Mouse (Mus musculus) layer of hippocampus, adult 9-10 months (tissue): ENCODE results near the gene Mreg.

Experiments used
- DNase-seq: peaks from one replicate; pipeline ENCODE4 v3.0.0; 2022; ENCODE audit warnings: low spot score

Gene Mreg

DNA sequence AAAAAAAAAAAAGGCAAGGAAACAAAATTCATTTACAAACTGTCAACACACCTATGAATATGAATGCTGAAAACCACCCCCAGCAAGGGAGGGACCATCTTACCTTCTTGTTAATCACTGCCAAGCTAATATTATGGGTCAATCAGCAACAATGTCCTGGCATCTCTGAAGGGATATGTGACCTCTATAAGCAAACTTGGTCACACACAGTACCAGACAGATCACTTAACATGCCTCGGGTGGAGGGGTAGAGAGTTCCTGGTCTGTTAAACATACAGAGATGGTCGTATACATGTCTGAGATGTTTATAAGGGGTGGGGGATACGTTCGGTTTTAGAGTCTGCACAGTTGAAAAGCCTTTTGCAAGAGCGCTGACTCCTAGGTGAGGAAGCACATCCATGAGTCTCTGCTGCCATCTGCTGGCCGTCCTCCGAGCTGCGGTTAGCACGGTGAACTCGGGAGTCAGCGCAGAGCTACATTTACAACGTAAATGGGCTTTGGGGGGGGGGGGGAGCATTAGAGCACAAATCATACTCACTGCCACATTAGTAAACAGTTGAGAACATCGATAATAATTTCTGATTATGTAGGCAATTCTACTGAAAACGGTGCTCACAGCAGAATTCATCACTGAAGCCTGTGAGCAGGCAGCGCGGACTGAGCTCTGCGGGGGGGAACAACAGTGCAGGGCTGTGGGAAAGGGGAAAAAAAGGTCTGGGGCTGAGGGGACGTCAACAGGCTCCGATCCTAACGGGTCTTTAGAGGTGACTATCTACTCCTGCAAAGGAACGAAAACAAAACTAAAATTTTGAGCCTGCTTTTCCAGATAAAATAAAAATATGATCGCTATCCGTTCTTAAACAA is 88.4 kb downstream of the Mreg start:
- peak; percentile 83 for DNase-seq

DNA sequence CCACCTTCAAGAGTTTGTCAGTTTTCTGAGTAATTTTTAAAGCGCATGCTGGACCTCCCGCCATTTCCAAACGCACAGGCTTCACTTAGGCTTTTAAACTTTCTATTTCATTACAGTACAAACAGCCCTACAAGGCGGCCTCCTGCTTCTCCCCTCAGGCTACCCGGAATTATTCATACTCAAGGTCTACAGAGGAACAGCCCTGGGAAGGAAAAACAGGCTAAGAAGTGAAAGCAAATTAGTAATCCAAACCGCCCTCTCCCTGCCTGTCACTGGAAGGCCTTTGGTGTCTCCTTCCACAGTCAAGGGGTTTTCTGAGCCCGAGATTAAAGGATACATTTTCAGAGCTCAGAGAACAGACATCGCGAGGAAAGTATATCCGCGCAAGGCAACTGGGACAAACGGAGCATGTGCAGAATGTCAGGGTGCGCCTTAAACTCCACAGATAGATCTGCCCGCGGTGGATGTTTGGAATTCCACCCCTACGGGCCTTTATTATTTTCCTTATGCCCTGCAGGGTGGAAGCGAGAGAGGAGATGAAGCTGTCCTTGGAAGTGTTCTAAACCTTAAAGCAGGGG is 90.4 kb downstream of the Mreg start:
- no peak for DNase-seq

DNA sequence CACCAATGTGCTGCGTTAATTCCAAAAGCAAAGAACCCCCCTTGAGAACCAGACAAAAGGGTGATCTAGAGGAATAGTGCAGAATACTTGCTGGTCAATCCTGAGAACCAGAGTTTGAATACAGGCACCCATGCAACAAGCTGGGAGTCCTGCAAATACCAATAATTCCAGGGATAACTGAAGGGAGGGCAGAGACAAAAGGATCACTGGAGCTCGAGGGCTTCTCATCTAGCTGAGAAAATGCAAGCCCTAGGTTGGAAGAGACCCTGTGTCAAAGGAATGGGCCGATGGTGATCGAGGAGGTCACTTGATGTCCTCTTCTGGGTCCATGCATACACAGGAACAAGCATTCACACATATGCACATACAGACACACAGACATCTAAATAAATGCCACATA is 92.1 kb downstream of the Mreg start:
- DNase-seq: no peak

DNA sequence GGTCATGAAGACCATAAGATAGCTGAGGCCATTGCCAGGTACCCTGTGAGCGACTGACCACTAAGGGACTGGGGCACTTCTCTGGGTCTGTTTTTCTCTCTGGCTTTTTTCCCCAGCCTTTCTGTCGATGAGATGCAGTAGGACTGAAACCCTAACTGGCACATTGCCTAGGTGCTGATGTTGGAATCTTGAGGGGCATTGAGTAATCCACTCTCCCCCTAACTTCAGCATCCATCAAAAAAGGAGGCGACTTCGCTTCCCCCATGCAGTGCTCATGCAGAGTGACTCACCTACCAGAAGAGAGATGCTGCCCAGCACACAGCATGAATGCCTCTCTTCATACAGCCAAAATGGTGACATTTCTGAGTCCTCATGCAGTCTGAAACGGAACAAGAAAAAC is 97.9 kb downstream of the Mreg start:
- no peak for DNase-seq
